In genomic region chr12:72954906-72955305, GRCm38 (mm10) we compare ENCODE assay signal across 1 mouse cellular context.
TF ChIP-seq lines count a peak whose summit lies in the region.

No protein-coding gene starts in this region.

TF ChIP-seq in ES-E14, 5 proteins besides CTCF, POLR2A, EP300 and RAD21:
- TF ChIP-seq ZC3H11A (IDR thresholded peaks at IDR 0.05; ENCODE audit: borderline replicate concordance, low read depth, low read length) (no peak), MAFK (IDR thresholded peaks at IDR 0.05; ENCODE audit: insufficient read depth, low read depth, low read length) (0 out of 2 replicates have a peak, but pooled peaks have one; percentile 30)
TF ChIP-seq in ES-E14: peak in this region for 1.
